Mouse (Mus musculus): ENCODE measurements around the gene Nf1.

DNA sequence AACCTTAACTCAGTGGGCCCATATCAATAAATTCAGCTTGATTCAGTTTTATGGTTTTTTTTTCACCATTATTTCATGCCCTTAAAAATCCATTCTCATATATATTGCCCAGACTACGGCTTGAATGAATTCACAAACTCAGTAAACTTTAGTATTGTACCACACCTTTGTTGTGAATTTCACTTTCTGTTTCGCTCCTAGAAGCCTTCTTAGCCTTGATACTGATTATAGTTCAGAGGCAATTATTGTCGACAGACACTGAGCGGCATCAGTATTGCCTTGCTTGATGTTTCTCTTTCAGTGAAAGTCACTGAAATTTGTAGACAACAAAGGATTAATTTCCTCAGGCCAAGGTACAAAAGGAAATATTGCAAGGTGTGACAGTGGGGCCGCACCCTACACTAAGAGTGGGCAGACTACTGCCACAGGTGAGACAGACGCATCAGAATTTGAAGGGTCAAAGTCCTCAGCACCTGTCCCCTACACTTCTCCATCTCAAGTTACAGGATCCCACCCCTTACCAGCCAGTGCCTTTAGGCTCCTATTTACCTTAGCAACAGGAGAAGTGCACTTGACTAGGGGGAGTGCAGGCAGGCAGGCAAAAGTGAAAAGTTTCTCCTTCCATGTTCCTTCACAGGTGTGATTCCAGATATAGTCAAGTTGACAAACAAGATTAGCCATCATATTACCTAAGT is 64.3 kb downstream of the Nf1 start:
- TF ChIP-seq POLR2A (IDR thresholded peaks at IDR 0.05; ENCODE audit: borderline replicate concordance, extremely low read depth, low read depth, low read length) (no peak), CTCF (IDR thresholded peaks at IDR 0.05; ENCODE audit: insufficient read depth, low read length) (no peak)
